Mouse (Mus musculus) left cerebral cortex, adult 6 months (tissue): ENCODE measurements around the gene Gm10401. TPM values are rescaled to one million over a fixed set of nuclear protein-coding genes. Genes with fewer than 3 reads are reported as not detected.

Experiments used
- long read RNA-seq, 2 experiments: library from polyadenylated mRNA; unstranded; transcript quantifications; one replicate each; pipeline ENCODE4 v2.0.0; 2019 to 2020
- polyA plus RNA-seq: library from polyadenylated mRNA; unstranded; fragments of <200 nt; fragmentation: Nextera tagmentation; gene quantifications from 2 replicates; pipeline ENCODE4 v1.2.3, GENCODE M21; 2021

Gm10401 gene
- polyA plus RNA-seq = 8.4 and 17.3 TPM in 2 replicates
- long read RNA-seq, experiment 1 = 0 reads
- long read RNA-seq, experiment 2, partial matches to known transcripts = 0 of 4 reads
- long read RNA-seq, experiment 2, other reads (novel, unspliced or antisense) = 0 of 4 reads

DNA sequence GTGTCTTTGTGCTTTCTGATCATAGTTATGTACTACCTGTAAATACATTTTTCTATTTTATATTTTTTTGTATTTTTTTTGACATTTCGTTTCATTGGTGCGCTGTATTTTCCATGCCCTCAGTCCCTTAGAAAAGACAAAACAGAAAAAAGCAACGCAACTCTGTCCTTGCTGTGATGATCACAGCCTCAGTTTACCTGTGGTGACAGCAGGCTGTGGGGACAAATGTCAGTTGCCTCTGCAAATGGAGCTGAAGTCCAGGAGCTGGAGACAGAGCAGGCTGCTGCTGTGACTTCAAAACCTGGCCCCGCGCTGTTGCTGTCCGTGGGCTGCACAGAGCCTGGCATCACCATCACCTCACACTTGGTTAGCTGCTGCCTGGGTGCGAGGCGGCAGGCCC, at the start of gene Gm10401:
Gene Gm10401 (minus strand): TSS at position 101 of the 400 bp plus-strand sequence.

GRCm38 (mm10) chr5:115134234-115135165, 36.4 kb upstream of the Gm10401 start, which contains the start of gene Unc119b:
TSS of gene Unc119b (minus strand) at chr5:115134975.

GRCm38 (mm10) chr5:115118961-115119570, 21.0 kb upstream of the Gm10401 start, which contains the start of gene Acads:
TSS of gene Acads (minus strand) at chr5:115119346.

Other genes with a start within 250 kb of the Gm10401 start
- not detected in 2 replicates for gene 4930519G04Rik, start 244.6 kb downstream of the Gm10401 start, polyA plus RNA-seq
- gene Gm9936, start 239.6 kb downstream of the Gm10401 start, polyA plus RNA-seq = 0.12 and 0.18 TPM in 2 replicates
- gene Oasl2, start 201.4 kb downstream of the Gm10401 start, polyA plus RNA-seq = 4.5 and 5.4 TPM in 2 replicates
- gene Oasl1, start 175.1 kb downstream of the Gm10401 start, polyA plus RNA-seq = 0.15 and 0.44 TPM in 2 replicates
- gene 2210016L21Rik, start 156.1 kb downstream of the Gm10401 start, polyA plus RNA-seq = 207 and 285 TPM in 2 replicates
- gene Hnf1a, start 127.2 kb downstream of the Gm10401 start, polyA plus RNA-seq = not detected in 2 replicates
- 9.0 and 24.2 TPM in 2 replicates for gene Sppl3, start 87.2 kb downstream of the Gm10401 start, polyA plus RNA-seq
- gene Acads, start 21.1 kb upstream of the Gm10401 start, polyA plus RNA-seq = 3.7 and 6.1 TPM in 2 replicates
- 12.8 and 14.9 TPM in 2 replicates for gene Unc119b, start 36.7 kb upstream of the Gm10401 start, polyA plus RNA-seq
- 16.4 and 23.1 TPM in 2 replicates for gene Mlec, start 59.9 kb upstream of the Gm10401 start, polyA plus RNA-seq
- gene Cabp1, start 96.1 kb upstream of the Gm10401 start, polyA plus RNA-seq = 22.4 and 33.5 TPM in 2 replicates
- 299 and 371 TPM in 2 replicates for gene Pop5, start 137.5 kb upstream of the Gm10401 start, polyA plus RNA-seq
- 40.8 and 113 TPM in 2 replicates for gene Rnf10, start 174.6 kb upstream of the Gm10401 start, polyA plus RNA-seq
- 60.9 and 61.8 TPM in 2 replicates for gene Coq5, start 181.4 kb upstream of the Gm10401 start, polyA plus RNA-seq
- gene Dynll1, start 202.7 kb upstream of the Gm10401 start, polyA plus RNA-seq = 244 and 368 TPM in 2 replicates
- gene Srsf9, start 228.9 kb upstream of the Gm10401 start, polyA plus RNA-seq = 32.5 and 32.9 TPM in 2 replicates
- 18.1 and 25.7 TPM in 2 replicates for gene Gatc, start 242.9 kb upstream of the Gm10401 start, polyA plus RNA-seq
- 44.5 and 49.4 TPM in 2 replicates for gene Triap1, start 242.9 kb upstream of the Gm10401 start, polyA plus RNA-seq